Mouse (Mus musculus) neutrophil, adult 65 days (primary cell): Measurements from ENCODE around the gene Gm28870. TPM values are rescaled to one million over a fixed set of nuclear protein-coding genes. Genes with fewer than 3 reads are reported as not detected.

Experiments used
- total RNA-seq: library from RNA; stranded (reverse); gene quantifications from 2 replicates; pipeline ENCODE4 v1.2.4, GENCODE M21; 2023

The Gm28870 gene
- not detected in 2 replicates for total RNA-seq

GRCm38 (mm10) chrY:50096976-50097375, at the start of gene Gm28870:
Gene Gm28870, plus strand, starts transcription at chrY:50097276.

